Mouse (Mus musculus) gastrocnemius, adult 2 months (tissue): ENCODE data around the gene Golga4. TPM values are rescaled to one million over a fixed set of nuclear protein-coding genes. Genes with fewer than 3 reads are reported as not detected.
A peak's percentile ranks its signal among the peaks of the same experiment; 100 is the strongest.

ENCODE experiments used
- DNase-seq: peaks from one replicate; pipeline ENCODE4 v3.0.0; 2022
- H3K27ac ChIP-seq: fragments of 200-600 bp; 2 replicates; pipeline ENCODE4 v1.8.1; 2022; ENCODE audit warnings: mild to moderate bottlenecking
- H3K4me3 ChIP-seq: fragments of 200-600 bp; 2 replicates; pipeline ENCODE4 v1.8.1; 2022; ENCODE audit warnings: mild to moderate bottlenecking, moderate library complexity
- CTCF ChIP-seq: fragments of 200-600 bp; IDR thresholded peaks from 2 replicates; pipeline ENCODE4 v1.8.1; 2022; ENCODE audit warnings: antibody characterized with exemption, mild to moderate bottlenecking, moderate library complexity
- intact Hi-C: fragments of 180-260 bp; cut with DNase I; formaldehyde crosslinking; loops from one replicate; pipeline ENCODE4 v1.15.1; 2025
- total RNA-seq, 2 experiments: library from RNA; stranded (reverse); gene quantifications; 2 replicates each; pipeline ENCODE4 v1.2.3; 2021

Gene Golga4
- total RNA-seq, 2 experiments from 2014 or later, result 397 to 426 TPM

DNA sequence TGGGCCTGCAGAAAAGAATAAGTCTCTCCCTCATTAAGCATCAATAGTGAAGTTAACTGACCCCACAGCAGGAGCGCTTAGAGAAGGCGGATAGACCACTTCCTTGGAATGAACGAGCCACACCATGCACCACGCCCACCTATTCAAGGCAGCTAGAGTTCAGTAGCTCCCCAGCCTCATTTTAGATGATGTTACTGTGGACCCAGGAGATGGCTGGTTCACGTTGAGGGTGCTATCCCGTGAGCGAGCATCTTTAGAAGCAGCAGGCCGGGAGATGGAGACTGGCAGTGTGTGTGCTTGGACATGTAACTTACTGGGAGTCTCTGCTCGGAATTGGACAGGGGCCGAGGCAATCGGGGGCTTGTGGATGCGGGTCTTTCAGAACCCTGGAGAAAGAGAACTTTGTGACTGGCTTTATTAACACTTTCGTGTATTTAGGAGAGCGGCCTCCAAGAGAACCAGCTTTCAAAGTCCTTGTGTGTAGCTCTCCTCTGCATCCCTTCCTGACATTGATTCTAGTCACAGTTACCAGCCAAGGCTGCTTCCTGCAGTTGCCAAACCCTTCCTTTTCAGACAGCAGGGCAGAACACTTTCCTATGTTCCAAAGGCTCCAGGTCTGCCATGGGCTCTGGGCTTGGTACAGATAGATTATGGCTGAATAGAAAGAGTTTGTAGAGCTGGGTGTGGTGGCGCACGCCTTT lies 101.8 kb downstream of the Golga4 start:
- intact Hi-C loops, result loop anchor here (2.0 to 5.0 kb wide), 2 partner anchors 74 to 301 kb away; no protein-coding TSS in a partner anchor
- TF ChIP-seq CTCF, result no peak
- DNase-seq, result no peak
- H3K4me3 ChIP-seq, result peak overlapping the region; percentile 88
- peak overlapping the region; percentile 84 for H3K27ac ChIP-seq

DNA sequence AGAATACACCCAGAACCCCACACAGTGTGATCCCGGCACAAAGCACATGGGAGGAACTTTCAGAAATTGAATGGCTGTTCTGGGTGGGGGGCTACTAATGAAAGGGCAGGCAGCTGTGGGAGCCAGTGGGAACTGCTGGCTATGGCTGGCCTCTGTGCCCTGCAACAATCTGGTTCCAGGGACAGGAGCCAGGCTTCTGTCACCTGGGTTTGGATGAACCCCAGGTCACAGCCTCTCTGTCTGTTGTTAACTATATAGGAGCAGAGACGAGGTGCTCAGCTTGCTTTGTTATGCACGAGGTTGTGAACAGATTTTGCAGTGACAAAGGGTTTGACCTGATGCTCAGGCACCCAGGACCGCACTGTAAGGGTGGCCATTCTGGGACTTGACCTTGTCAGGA lies 102.5 kb downstream of the Golga4 start:
- intact Hi-C loops, result loop anchor here (5.0 kb wide), 1 partner anchor 74 kb away; no protein-coding TSS in a partner anchor
- H3K4me3 ChIP-seq, result no peak overlapping the region; the same call in 1 of the 2 replicates
- DNase-seq, result no peak
- H3K27ac ChIP-seq, result peak overlapping the region; percentile 12; the same call in 1 of the 2 replicates
- TF ChIP-seq CTCF, result no peak

DNA sequence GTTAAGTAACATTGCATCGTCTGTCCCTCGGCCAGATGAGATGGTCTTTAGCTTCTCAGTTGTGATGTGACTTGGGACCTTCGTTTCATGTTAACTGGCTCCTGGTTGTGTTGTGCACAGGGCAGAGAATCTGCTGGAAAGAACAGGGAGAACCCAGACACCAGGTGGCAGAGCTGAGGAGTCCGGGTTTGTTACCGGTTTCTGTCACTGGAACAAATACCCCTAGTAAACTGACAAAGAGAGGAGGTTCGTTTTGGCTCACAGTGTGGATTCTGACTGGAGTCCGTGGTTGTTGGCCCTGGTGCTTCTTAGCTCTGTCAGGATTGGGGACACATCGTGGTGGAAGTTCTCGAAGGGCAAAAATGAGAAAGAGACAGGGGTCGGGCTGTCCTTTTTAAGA lies 104.0 kb downstream of the Golga4 start:
- DNase-seq, result peak; percentile 51
- intact Hi-C loops, result loop anchor here (5.0 kb wide), 1 partner anchor 82 kb away; no protein-coding TSS in a partner anchor
- Histone ChIP-seq H3K4me3 (peak overlapping the region; percentile 4; the same call in 1 of the 2 replicates), H3K27ac (peak overlapping the region; percentile 85)
- TF ChIP-seq CTCF, result peak; percentile 64

DNA sequence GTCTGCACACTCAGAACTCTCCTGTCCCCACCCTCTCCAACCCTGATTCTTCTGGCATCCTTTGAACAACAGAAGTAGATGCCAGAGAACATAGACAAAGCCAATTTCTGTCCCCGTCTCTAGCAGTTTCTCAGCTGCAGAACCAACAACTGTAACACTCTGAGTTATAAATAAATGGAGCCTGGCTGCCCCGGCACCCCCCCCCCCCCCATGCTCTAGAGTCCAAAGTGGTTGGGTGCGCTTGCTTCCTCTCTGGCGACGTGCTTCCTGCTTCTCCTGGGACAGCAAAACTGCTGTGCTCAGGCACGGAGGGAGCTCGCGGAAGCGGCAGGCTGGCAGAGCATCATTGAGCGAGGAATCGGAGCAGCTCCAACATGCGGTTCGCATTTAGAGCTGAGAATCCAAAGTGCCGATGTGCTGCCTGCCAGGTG lies 105.1 kb downstream of the Golga4 start:
- peak overlapping the region; percentile 85 for H3K27ac ChIP-seq
- intact Hi-C loops, result loop anchor here (5.0 kb wide), 1 partner anchor 81 kb away; no protein-coding TSS in a partner anchor
- peak; percentile 79 for DNase-seq
- TF ChIP-seq CTCF, result no peak
- peak overlapping the region; percentile 67 for H3K4me3 ChIP-seq

GRCm38 (mm10) chr9:118611958-118612581 lies 106.0 kb downstream of the Golga4 start:
- intact Hi-C loops, result loop anchor here (5.0 kb wide), 1 partner anchor 80 kb away; no protein-coding TSS in a partner anchor
- no peak for TF ChIP-seq CTCF
- H3K27ac ChIP-seq, result peak overlapping the region; percentile 85
- peak; percentile 64 for DNase-seq
- peak overlapping the region; percentile 67 for H3K4me3 ChIP-seq

- no peak for DNase-seq
- H3K27ac ChIP-seq, result no peak overlapping the region
- no peak for TF ChIP-seq CTCF
- no peak overlapping the region for H3K4me3 ChIP-seq
- intact Hi-C loops, result no loop called here
Measured at GRCm38 (mm10) chr9:118617237-118617636, 111.2 kb downstream of the Golga4 start.

GRCm38 (mm10) chr9:118618732-118619250 lies 112.7 kb downstream of the Golga4 start:
- intact Hi-C loops, result no loop called here
- no peak overlapping the region for H3K27ac ChIP-seq
- no peak for TF ChIP-seq CTCF
- H3K4me3 ChIP-seq, result no peak overlapping the region
- no peak for DNase-seq

GRCm38 (mm10) chr9:118620807-118621206 lies 114.7 kb downstream of the Golga4 start:
- no peak overlapping the region for H3K4me3 ChIP-seq
- H3K27ac ChIP-seq, result no peak overlapping the region
- intact Hi-C loops, result no loop called here
- no peak for DNase-seq
- TF ChIP-seq CTCF, result no peak

- DNase-seq, result no peak
- 0 out of 2 replicates have a peak overlapping the region, but pooled peaks have one; percentile 24 for H3K27ac ChIP-seq
- intact Hi-C loops, result no loop called here
- no peak overlapping the region for H3K4me3 ChIP-seq
- TF ChIP-seq CTCF, result no peak
Measured at GRCm38 (mm10) chr9:118621691-118622090, 115.6 kb downstream of the Golga4 start.

GRCm38 (mm10) chr9:118622376-118623166 lies 116.5 kb downstream of the Golga4 start:
- TF ChIP-seq CTCF, result no peak
- Histone ChIP-seq H3K27ac (peak overlapping the region; percentile 62), H3K4me3 (no peak overlapping the region)
- intact Hi-C loops, result no loop called here
- peak; percentile 73 for DNase-seq

- TF ChIP-seq CTCF, result no peak
- H3K4me3 ChIP-seq, result no peak overlapping the region
- no peak overlapping the region for H3K27ac ChIP-seq
- intact Hi-C loops, result no loop called here
- DNase-seq, result no peak
Measured at GRCm38 (mm10) chr9:118623483-118623882, 117.4 kb downstream of the Golga4 start.

DNA sequence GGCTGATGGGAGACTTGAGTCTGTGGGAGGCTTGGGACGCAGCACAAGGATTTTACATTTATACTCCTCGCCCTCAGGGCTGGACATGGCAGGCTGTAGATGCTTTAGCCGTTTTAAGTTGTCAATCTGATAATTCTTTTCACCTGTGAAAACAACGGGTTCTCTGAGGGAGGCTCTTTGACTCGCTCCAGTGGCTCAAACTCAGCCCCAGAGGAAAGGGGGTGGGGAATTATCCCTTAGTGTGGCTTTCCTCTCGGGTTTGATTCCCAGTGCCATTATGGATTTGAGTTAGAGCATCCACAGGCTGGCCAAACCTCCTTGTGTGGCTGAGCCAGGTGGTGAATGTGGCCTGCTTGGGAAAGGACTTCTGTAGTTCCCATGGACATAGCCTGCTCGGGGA lies 118.1 kb downstream of the Golga4 start:
- Histone ChIP-seq H3K4me3 (no peak overlapping the region), H3K27ac (no peak overlapping the region)
- DNase-seq, result no peak
- TF ChIP-seq CTCF, result no peak
- intact Hi-C loops, result no loop called here
